Mouse (Mus musculus) bone marrow, adult 2 months (tissue): ENCODE measurements around the gene Fthl17f.
"Not testable (repeated sequence)": the region's sequence is repeated elsewhere in the genome, so short reads cannot be mapped to it uniquely, and the experiment has no call there.

Experiments used
- CTCF ChIP-seq: fragments of 200-500 bp; IDR thresholded peaks from 2 replicates; pipeline ENCODE4 v1.5.1; 2011; ENCODE audit warnings: low read length, control low read depth; ENCODE audit not compliant: control insufficient read depth, insufficient read depth
- POLR2A ChIP-seq: fragments of 200-500 bp; IDR thresholded peaks from 2 replicates; pipeline ENCODE4 v1.6.1; 2011; ENCODE audit warnings: low read depth, mild to moderate bottlenecking, control low read depth, low read length, borderline replicate concordance; ENCODE audit not compliant: control insufficient read depth

GRCm38 (mm10) chrX:9041611-9042010 lies 21.2 kb upstream of the Fthl17f start:
- TF ChIP-seq POLR2A, CTCF: not testable (repeated sequence)
